Mouse (Mus musculus): ENCODE measurements at regions not wholly inside any gene's neighbourhood (a gene's known extent, or its start where the extent isn't known, plus 50 kb on each side); places are given as distances from the start of the nearest gene placed in this dataset.

- TF ChIP-seq CTCF (IDR thresholded peaks at IDR 0.05; ENCODE audit: low read depth, low read length) (no peak), POLR2A (IDR thresholded peaks at IDR 0.05; ENCODE audit: extremely low read depth, insufficient read depth, low read length) (no peak)
Observed at GRCm38 (mm10) chr6:50984157-50984905, 330.1 kb upstream of the Npvf start.
